Mouse (Mus musculus) ES-E14 (cell line): ENCODE results near the gene H2-Eb1. TPM values are rescaled to one million over a fixed set of nuclear protein-coding genes. Genes with fewer than 3 reads are reported as not detected.
A peak's percentile ranks its signal among the peaks of the same experiment; 100 is the strongest.

Experiments used
- DNase-seq: peaks from one replicate; pipeline ENCODE4 v3.0.0-alpha.2; 2013; ENCODE audit warnings: low read depth, low spot score
- H3K27ac ChIP-seq: 2 replicates; pipeline ENCODE4 v1.5.1; 2012; ENCODE audit warnings: low read depth, mild to moderate bottlenecking, low read length, moderate library complexity, mixed read lengths; ENCODE audit not compliant: poor library complexity, insufficient read depth, severe bottlenecking
- H3K36me3 ChIP-seq: 2 replicates; pipeline ENCODE4 v1.6.1; 2012; ENCODE audit warnings: mild to moderate bottlenecking, low read length, moderate library complexity, mixed read lengths; ENCODE audit not compliant: control insufficient read depth, poor library complexity, insufficient read depth, severe bottlenecking
- H3K4me1 ChIP-seq, 2 experiments: fragments of 150-350 bp in 1 of 2; sonication (generic) in 1 of 2; 2 replicates each; pipeline ENCODE4 v1.6.1; 2012; ENCODE audit warnings: low read length in 2 of 2, mild to moderate bottlenecking in 1 of 2, mixed read lengths in 1 of 2; ENCODE audit not compliant: control insufficient read depth in 2 of 2, insufficient read depth in 2 of 2, poor library complexity in 1 of 2
- H3K4me3 ChIP-seq, 2 experiments: fragments of 150-350 bp in 1 of 2; sonication (generic) in 1 of 2; 2 replicates each; pipeline ENCODE4 v1.5.1; 2012; ENCODE audit warnings: low read length in 2 of 2, low read depth in 1 of 2, mild to moderate bottlenecking in 1 of 2, mixed read lengths in 1 of 2; ENCODE audit not compliant: insufficient read depth in 1 of 2, poor library complexity in 1 of 2, severe bottlenecking in 1 of 2
- H3K9ac ChIP-seq: 2 replicates; pipeline ENCODE4 v1.6.1; 2012; ENCODE audit warnings: low read depth, mild to moderate bottlenecking, low read length, mixed read lengths; ENCODE audit not compliant: poor library complexity, insufficient read depth, severe bottlenecking
- H3K9me3 ChIP-seq: fragments of 150-350 bp; sonication (generic); 2 replicates; pipeline ENCODE4 v1.6.1; 2012; ENCODE audit warnings: low read depth, mild to moderate bottlenecking, low read length; ENCODE audit not compliant: control insufficient read depth, insufficient read depth
- CHD2 ChIP-seq: IDR thresholded peaks from 2 replicates; pipeline ENCODE4 v1.6.1; 2014; ENCODE audit warnings: mild to moderate bottlenecking, low read depth, low read length, inconsistent platforms
- HCFC1 ChIP-seq: IDR thresholded peaks from 2 replicates; pipeline ENCODE4 v1.6.1; 2012; ENCODE audit warnings: low read length, inconsistent platforms, borderline replicate concordance; ENCODE audit not compliant: insufficient read depth
- MAFK ChIP-seq: IDR thresholded peaks from 2 replicates; pipeline ENCODE4 v1.6.1; 2014; ENCODE audit warnings: mild to moderate bottlenecking, low read depth, low read length, inconsistent platforms; ENCODE audit not compliant: insufficient read depth
- ZC3H11A ChIP-seq: IDR thresholded peaks from 2 replicates; pipeline ENCODE4 v1.6.1; 2012; ENCODE audit warnings: low read depth, mild to moderate bottlenecking, inconsistent platforms, low read length, borderline replicate concordance
- ZNF384 ChIP-seq: IDR thresholded peaks from 2 replicates; pipeline ENCODE4 v1.6.1; 2012; ENCODE audit warnings: low read depth, low read length, inconsistent platforms
- in situ Hi-C, 2 experiments: fragments of 600-800 bp; cut with MboI; formaldehyde crosslinking; loops; one replicate each; pipeline ENCODE4 v1.15.1; 2025; ENCODE audit warnings: low sequenced_read_pairs in 2 of 2, inconsistent platforms in 1 of 2; ENCODE audit not compliant: unreplicated experiment in 2 of 2
- total RNA-seq: library from RNA; depleted of rRNA; stranded (reverse); fragments of 300-350 nt; gene quantifications from 2 replicates; pipeline ENCODE4 v1.2.3, GENCODE M21; 2012

H2-Eb1 gene
- total RNA-seq, 1 experiment, result 5.7 TPM

DNA sequence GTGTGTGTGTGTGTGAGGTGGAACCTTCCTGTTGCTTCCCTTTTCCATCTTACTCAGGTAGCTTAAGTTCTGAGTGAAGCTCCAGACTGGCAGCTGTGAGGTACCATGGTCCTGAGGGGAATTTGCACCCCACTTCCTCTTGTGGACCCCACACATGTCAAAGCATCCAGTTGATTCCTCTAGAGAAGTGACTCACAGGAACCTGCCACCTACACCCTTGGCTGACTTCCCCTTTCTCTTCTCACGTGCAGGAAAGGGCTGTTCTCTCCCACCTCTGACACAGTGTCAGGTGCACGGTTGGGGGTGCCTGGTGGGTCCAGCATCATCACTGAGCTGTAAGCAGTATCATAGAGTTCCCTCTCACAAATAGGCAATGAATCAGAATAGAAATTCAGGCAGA lies 12.1 kb upstream of the H2-Eb1 start:
- Histone ChIP-seq H3K4me1 (no peaks in the 10 kb centered on the region), H3K9me3 (no peaks in the 10 kb centered on the region), H3K36me3 (no peaks in the 10 kb centered on the region), H3K4me3 (no peak overlapping the region), H3K9ac (no peak overlapping the region), H3K27ac (no peak overlapping the region)
- in situ Hi-C loops, result no loop called here
- DNase-seq, result no peak
- no peak for TF ChIP-seq MAFK
- TF ChIP-seq CHD2, result no peak
- no peak for TF ChIP-seq HCFC1

DNA sequence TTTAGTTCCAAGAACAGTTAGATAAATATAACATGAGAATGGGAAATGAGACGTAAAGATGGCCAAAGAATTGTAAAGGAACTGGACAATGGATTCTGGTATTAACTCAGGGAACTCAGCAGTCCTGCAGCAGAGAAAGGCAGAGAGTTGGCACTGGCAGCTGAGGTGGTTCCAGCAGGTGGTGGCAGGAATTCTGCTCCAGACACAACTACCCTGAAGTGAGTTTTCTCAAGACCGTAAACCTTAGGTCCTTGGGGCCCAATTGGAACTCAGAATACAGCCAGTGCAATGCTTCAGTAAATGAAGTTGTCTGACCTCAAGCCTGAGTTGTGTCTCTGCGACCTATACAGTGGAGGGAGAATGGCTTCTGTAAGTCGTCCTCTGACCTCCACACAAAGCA lies 11.4 kb upstream of the H2-Eb1 start:
- DNase-seq, result no peak
- Histone ChIP-seq H3K4me1 (no peaks in the 10 kb centered on the region), H3K9me3 (no peaks in the 10 kb centered on the region), H3K4me3 (no peak overlapping the region), H3K27ac (no peak overlapping the region), H3K36me3 (no peaks in the 10 kb centered on the region), H3K9ac (no peak overlapping the region)
- TF ChIP-seq CHD2, result no peak
- no peak for TF ChIP-seq MAFK
- TF ChIP-seq HCFC1, result no peak
- TF ChIP-seq ZC3H11A, result no peak
- TF ChIP-seq ZNF384, result no peak
- in situ Hi-C loops, result no loop called here

DNA sequence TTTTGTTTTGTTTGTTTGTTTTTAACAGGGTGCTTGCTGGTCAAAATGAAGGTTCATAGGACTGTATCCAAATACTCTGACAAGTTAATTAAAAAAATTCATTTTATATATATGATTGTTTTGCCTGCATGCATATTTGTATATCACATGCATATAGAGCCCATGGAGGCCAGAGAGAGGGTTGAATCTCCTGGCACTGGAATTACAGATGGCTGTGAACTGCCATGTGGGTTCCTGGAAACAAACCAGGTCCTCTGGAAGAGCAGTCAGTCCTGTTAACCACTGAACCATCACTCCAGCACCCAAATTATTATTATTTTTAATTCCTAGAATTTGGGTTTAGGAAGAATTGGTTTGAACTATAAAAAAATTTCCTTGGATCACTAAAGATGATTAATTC lies 10.4 kb upstream of the H2-Eb1 start:
- in situ Hi-C loops, result no loop called here
- Histone ChIP-seq H3K4me3 (no peak overlapping the region), H3K4me1 (peaks cover 0 to 3% of the 10 kb centered on the region in 2 experiments; a peak in 1 of 4 replicates), H3K36me3 (no peaks in the 10 kb centered on the region), H3K9me3 (no peaks in the 10 kb centered on the region), H3K27ac (no peak overlapping the region), H3K9ac (no peak overlapping the region)
- DNase-seq, result no peak
- no peak for TF ChIP-seq HCFC1
- TF ChIP-seq MAFK, result no peak
- TF ChIP-seq ZC3H11A, result no peak
- TF ChIP-seq CHD2, result no peak
- no peak for TF ChIP-seq ZNF384

DNA sequence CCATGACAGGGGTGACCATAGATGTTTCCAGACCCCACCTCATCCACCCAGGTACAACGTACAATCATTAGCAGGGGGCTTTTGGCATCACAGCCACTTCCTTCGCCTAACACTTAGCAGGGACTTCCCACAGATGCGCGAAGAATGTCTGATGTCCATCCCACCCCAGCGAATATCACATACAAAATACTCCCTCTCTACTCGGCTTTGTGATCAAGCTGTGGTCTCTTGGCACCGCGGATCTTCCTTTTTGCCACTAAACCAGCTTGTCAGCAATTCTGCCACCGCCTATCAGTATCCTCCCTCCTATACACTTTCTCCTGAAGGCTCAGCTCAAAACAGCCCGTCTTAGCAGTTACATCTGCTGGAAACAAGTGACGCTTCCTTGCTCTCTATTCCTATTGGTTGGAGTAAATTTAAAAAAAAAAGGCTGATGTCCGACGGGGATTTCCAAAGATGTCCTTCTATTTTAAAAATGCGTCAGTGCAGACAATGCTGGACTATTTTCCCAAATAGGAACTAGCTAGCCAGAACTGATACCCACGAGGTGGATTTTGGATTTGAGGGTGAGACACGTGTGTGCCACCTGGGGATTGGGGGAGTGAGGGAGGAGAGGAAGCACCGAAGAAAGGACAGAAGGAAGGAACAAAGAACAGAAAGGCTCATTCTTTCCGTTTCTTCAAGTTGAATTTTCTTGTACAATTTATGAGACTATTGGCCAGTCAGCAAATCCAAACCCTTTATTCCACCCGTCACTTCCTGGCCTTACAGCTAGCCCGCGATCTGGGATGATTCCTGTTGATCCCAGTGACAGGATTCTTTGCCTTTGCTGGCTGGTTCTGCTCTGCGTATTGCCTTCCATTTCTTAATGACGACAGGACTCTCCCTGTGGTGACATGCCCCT lies 9.5 kb upstream of the H2-Eb1 start:
- in situ Hi-C loops, result no loop called here
- no peak overlapping the region for H3K9ac ChIP-seq
- DNase-seq, result peak; percentile 53
- TF ChIP-seq HCFC1, result no peak
- no peak for TF ChIP-seq MAFK
- peak; percentile 97 for TF ChIP-seq CHD2
- TF ChIP-seq ZC3H11A, result no peak
- TF ChIP-seq ZNF384, result peak; percentile 94
- no peaks in the 10 kb centered on the region for H3K36me3 ChIP-seq
- H3K4me3 ChIP-seq, result peak overlapping the region in 1 of 2 experiments; percentile 58; a peak in 2 of 4 replicates
- no peak overlapping the region for H3K27ac ChIP-seq
- peaks cover 0 to 3% of the 10 kb centered on the region in 2 experiments; a peak in 1 of 4 replicates for H3K4me1 ChIP-seq
- no peaks in the 10 kb centered on the region for H3K9me3 ChIP-seq
